Mouse (Mus musculus): Measurements from ENCODE around the gene Zfp57.
"Not testable (repeated sequence)": the region's sequence is repeated elsewhere in the genome, so short reads cannot be mapped to it uniquely, and the experiment has no call there.

Zfp57 gene

GRCm38 (mm10) chr17:36995448-36995847, 5.5 kb upstream of the Zfp57 start:
- in situ Hi-C loops (cut with MboI), result no loop called here

DNA sequence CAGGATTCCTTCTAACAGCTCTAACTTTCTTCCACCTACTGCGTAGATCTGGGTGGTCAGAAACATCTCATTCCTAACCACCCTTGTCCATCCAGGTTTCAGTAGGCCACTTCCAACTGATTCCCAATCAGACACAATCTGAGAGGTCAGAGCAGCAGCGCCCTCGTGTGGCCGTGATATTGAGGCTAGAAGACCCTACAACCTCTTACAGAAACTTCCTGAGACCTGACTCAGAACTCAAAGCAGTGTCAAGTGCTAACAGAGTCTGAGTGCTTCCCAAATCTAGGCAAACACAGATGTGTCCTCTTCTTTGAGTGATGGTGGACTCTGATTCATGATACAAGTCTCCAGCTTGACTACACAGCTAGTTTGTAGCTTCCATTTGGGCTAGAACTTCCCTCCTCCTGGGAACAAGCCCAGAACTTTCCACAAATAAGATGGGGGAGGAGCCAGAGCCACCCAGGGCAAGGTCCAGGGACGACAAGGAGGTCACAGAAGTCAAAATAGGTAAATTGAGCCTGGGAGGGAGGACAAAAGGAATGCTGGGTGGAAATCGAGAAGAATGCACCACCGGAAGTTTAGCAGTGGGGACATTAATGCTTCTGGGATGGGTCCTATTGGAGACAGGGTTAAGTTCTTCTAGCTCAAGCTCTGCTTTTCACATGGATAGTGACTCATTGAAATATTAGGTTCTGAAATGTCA, 3.8 kb upstream of the Zfp57 start:
- in situ Hi-C loops (cut with MboI), result no loop called here

DNA sequence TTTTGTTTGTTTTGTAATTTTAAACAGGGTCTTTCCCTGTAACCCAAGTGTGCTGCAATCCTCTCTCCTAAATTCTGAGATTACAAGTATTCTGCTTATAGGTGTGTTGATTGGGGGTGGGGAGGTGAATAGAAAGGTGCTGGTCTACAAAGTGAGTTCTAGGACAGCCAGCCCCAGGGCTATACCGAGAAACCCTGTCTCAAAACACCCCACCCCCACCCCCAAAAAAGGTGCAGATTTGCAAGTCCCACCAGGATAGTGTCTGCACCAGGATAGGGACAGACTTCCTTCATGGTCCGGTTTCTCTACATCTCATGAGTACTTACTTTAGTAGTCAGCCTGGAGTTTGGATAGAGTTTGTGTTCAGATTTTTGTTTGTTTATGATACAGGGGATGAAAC, 2.5 kb upstream of the Zfp57 start:
- in situ Hi-C loops (cut with MboI), result no loop called here

DNA sequence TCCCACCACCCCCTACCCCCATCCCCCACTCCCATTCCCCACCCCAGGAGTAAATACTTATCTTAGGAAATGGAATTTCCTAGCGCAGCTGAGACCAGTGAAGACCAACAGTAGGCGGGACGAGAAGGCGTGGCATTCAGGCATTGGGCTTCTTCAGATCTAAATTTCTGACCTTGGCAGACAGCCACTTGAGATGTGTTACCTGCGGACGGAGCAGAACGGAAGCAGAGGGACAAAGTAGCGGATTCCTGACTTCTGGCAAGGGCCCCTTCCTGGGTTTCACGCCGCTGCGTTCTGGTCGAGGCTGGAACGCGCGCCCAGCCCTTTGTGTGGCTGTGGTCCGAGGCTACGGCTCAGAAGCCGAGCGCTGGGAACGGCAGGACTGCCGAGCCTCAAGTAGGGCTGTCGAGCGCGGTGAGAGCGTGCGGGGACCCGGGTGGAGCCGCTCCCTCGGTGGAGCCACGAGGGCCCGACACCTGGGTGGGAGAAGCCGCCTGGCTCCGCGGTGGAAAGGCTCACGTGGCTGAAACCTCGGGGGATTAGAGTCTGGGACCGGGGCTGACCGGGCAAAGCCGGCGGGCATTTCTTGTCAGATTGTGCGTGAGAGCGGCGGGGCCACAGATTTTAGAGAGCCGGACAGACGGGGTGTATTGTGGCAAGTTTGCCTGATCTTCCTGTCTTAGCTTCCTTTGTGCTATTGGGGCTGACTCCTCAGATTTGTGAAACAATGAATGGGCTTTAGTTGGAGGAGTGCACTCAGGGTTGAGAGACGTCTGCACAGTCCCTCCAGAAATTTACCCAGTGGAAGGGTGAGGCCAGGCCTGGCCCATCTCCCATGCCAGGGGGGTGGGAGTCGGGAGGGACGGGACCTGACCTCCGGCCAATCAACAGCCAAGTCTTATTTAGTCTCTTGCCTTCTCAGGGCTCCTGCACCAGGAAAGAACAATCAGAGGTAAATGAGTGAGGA, 1.7 kb downstream of the Zfp57 start:
- in situ Hi-C loops (cut with MboI), result no loop called here

GRCm38 (mm10) chr17:37003366-37003765, 2.4 kb downstream of the Zfp57 start:
- in situ Hi-C loops (cut with MboI), result no loop called here

DNA sequence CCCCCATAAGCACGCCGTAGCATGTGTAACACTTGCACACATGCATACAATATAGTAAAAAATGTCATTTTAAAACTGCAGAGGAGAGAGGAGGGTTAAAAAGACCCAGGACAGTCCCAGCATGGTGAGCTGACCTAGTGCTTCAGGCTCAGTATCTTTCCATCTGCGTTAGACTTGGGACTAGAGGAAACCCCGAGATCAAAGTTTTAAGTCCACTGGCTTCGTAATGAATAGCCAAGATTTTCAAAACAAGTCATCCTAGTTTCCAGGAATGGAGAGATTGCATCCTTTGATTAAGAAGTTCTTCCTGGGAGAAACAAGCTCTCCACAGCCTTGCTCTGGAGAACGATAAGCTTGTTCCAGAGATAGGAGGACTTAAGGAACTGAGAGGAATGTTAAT, 7.2 kb downstream of the Zfp57 start:
- in situ Hi-C loops (cut with MboI), result no loop called here

- in situ Hi-C loops (cut with MboI), result no loop called here
These were observed 8.6 kb downstream of the Zfp57 start for GRCm38 (mm10) chr17:37009460-37010042.

DNA sequence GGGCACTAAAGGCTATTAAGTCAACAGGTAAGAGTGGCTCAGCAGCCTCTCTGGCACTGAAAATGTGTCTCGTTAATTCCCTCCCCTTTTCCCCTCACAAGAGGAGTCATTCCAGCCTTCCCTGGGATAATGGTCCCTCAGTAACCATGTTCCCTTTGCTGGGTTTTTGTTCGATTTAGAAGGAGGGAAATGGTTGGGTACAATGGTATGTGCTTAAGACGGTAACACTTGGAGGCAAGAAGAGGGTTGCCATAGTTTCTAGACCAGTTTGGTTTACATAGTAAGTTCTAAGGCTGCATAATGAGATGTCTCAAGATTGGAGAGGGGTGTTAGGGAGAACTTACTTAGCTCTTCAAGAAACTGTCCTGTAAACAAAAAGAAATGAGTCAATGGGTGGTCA, 10.8 kb downstream of the Zfp57 start:
- in situ Hi-C loops (cut with MboI), result no loop called here

GRCm38 (mm10) chr17:37012141-37012540, 11.2 kb downstream of the Zfp57 start:
- in situ Hi-C loops (cut with MboI), result no loop called here

DNA sequence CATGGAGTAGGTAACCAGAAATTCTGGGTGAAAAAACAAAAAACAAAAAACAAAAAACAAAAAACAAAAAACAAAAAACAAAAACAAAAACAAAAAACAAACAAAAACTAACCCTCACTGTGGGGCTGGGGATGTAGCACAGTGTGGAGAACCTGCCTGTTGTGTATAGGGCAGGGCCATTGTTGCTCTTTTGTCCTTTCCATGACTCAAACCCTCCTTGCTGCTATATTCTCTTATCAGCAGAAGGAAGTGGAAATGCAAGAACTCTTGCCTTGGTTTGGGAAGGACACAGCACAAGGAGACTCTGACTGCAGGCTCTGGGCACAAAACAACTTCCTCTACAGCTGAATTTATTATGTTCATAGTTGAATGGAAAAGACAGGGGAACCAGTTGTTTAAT, 15.4 kb downstream of the Zfp57 start:
- in situ Hi-C loops (cut with MboI), result no loop called here

DNA sequence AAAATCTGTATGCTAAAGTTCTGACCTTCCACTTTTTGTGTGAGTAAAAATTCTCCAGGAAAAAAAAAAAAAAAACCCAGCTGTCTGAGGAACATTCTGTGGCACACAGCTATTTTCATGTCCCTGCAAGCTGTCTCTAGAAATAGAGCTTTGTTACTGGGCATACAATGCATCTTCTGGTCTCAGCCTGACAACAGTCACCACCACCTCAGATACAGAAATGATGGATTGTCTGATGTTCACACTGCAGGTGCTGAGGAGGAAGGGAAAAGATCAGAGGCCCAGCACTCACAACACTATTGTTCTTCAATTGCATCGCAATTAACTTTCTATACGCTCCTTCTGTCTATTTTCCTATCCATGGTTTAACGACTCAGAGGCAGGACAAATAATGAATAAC, 17.4 kb downstream of the Zfp57 start:
- in situ Hi-C loops (cut with MboI), result no loop called here

DNA sequence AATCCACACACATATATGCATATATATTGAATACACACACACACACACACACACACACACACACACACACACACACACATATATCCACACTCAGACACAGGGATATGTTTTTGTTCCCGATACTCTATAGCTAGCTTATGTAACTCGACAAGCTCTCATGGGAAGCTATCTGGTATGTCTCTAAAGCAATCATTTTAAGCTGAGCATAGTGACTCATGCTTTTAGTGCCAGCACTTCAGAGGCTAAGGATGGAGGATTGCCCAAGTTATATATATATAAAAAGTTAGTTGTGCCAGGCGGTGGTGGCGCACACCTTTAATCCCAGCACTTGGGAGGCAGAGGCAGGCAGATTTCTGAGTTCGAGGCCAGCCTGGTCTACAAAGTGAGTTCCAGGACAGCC, 18.3 kb downstream of the Zfp57 start:
- in situ Hi-C loops (cut with MboI), result not testable (repeated sequence)

DNA sequence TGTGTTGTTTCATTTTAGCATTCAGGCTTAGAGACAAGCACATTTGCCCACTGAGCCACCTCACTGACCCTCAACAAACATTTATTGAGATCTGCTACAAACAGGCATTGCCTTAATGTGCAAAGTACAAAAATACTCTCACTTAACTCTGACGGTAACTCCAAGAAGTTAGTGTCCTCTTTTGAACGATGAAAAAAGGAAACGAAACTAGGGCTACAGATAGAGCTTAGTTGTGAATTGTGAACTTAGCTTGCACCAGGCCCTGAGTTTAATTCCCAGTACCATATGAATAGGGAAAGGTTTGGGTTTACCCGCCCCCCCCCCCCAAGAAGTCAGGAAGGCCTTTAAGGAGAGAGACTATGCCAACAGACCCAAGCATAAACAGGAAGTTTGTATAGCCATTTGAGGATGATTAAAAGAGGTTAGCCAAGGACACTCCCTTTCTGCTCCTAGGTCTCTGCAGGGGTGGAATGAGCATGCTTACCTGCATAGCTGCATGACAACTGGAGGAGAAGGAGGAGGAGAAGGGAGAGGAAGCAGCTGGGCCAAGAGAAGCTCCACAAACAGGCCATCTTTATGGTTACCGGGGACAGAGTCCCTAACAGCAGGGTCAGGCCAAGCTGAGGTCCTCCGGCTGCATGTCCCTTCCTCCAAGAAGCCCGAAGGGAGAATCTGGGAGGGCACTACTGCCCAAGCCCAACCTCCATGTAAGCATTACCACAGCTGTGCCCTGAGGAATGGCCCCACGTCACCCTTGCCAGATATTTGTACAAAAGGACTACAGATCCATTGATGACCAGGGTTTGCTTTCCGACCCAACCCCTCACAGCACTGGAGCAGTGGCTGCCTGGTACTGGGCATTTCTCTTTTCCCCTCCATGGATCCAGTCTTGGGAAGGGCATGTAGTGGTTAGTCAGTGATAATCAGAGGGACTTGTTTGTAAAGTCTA, 21.9 kb downstream of the Zfp57 start, which contains the start of gene Mog:
Mog (minus strand) TSS at position 771 of the 949 bp plus-strand sequence.
- in situ Hi-C loops (cut with MboI), result no loop called here

DNA sequence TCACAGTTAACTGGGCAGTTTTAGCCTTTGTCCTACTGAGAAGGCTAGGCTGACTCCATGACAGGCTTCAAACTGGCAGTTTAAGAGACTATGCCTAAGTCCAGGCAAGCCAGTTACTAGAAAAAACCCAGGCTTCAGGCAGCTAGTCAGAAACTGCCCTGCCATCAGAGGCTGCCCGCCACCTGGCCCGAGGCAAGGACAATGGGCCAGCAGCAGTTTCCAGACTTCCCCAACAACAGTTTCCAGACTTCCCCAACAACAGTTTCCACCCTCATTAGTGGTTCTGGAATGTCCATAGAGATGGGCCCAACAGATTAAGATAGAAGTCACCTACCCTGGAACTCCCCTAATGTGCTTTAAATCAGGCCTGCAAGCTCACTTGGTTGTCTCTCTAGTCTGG, 25.5 kb downstream of the Zfp57 start:
- in situ Hi-C loops (cut with MboI), result no loop called here

DNA sequence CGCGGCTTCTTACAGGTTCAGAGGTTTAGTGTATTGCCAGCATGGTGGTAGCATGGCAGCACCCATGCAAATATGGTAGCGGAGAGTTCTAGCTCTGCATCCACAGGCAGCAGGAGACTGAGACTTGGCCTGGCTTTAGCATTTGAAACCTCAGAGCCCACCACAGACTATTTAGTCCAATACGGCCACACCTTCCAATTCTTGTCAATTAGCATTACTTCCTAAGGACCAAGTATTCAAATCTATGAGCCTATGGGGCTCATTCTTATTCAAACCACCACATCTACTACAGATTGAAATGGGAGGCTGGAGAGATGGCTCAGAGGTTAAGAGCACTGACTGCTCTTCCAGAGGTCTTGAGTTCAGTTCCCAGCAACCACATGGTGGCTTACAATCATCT, 26.5 kb downstream of the Zfp57 start:
- in situ Hi-C loops (cut with MboI), result no loop called here

GRCm38 (mm10) chr17:37028212-37028611, 27.2 kb downstream of the Zfp57 start:
- in situ Hi-C loops (cut with MboI), result no loop called here

GRCm38 (mm10) chr17:37028683-37029120, 27.7 kb downstream of the Zfp57 start:
- in situ Hi-C loops (cut with MboI), result no loop called here

DNA sequence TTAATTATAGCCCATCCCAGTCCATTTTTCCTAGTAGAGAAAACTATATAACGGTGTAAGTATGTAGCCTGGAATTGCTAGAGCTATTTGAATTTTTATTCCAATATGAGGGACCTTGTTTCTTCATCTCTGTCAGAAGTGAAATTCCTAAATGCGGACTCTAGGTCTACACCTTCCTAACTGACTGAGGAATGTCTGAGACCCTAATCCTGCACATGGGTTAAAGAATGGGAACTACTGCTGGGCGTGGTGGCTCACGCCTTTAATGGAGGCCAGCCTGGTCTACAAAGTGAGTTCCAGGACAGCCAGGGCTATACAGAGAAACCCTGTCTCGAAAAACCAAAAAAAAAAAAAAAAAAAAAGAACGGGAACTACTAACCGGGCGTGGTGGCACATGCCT, 28.2 kb downstream of the Zfp57 start:
- in situ Hi-C loops (cut with MboI), result no loop called here

- in situ Hi-C loops (cut with MboI), result no loop called here
These were observed 38.3 kb downstream of the Zfp57 start for GRCm38 (mm10) chr17:37039127-37039894.

DNA sequence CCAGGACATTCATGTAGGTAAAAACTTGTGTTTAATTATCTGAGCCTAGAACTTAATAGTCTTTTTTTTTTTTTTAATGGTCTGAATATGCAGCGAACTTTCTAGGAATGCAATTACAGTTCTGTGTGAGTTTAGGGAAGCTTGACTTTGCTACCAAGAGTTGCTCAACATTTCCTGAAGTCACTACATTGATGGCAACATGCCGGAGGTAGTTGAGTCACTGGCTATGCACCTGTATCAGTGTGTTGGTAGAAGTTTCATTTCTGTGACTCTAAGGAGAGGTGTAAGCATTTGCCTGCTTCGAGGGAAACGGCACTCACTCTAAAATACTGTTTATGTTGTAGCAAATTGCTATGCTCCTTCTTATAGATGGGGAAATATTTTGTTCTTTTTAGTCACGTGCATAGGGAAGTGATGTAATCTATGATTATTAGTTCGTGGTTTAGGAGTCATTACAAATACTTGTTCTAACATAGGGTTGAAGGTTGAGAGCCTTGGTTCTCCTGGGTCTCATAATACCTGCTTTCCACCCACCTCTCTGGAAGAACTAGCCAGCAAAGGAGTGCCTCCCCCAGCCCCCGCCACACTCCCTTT, 43.8 kb downstream of the Zfp57 start:
- in situ Hi-C loops (cut with MboI), result no loop called here
